Mouse (Mus musculus) ES-Bruce4 (cell line): Measurements from ENCODE around the gene Cryzl1. TPM values are rescaled to one million over a fixed set of nuclear protein-coding genes. Genes with fewer than 3 reads are reported as not detected.

Source experiments
- H3K27ac ChIP-seq: 2 replicates; pipeline ENCODE4 v1.5.1; 2012; ENCODE audit warnings: low read length, inconsistent platforms; ENCODE audit not compliant: insufficient read depth
- H3K27me3 ChIP-seq: 2 replicates; pipeline ENCODE4 v1.6.1; 2012; ENCODE audit warnings: mild to moderate bottlenecking, low read length, inconsistent platforms; ENCODE audit not compliant: control insufficient read depth, poor library complexity, insufficient read depth, severe bottlenecking
- H3K36me3 ChIP-seq: 2 replicates; pipeline ENCODE4 v1.6.1; 2012; ENCODE audit warnings: inconsistent platforms, mild to moderate bottlenecking, low read length, moderate library complexity; ENCODE audit not compliant: control insufficient read depth, poor library complexity, insufficient read depth, severe bottlenecking
- H3K4me1 ChIP-seq: one replicate; pipeline ENCODE4 v1.8.1; 2011; ENCODE audit warnings: low read length; ENCODE audit not compliant: control insufficient read depth, insufficient read depth
- H3K4me3 ChIP-seq: 2 replicates; pipeline ENCODE4 v1.5.1; 2011; ENCODE audit warnings: low read depth, mild to moderate bottlenecking, low read length
- H3K9ac ChIP-seq: 2 replicates; pipeline ENCODE4 v1.6.1; 2012; ENCODE audit warnings: low read depth, mild to moderate bottlenecking, inconsistent platforms; ENCODE audit not compliant: poor library complexity, severe bottlenecking
- H3K9me3 ChIP-seq: replicated peaks from 2 replicates; pipeline ENCODE4 v1.6.1; 2012; ENCODE audit warnings: mild to moderate bottlenecking, low read length, inconsistent platforms; ENCODE audit not compliant: control insufficient read depth, poor library complexity, insufficient read depth, severe bottlenecking
- CTCF ChIP-seq: IDR thresholded peaks from one replicate; pipeline ENCODE4 v1.8.1; 2011; ENCODE audit warnings: low read depth, low read length
- EP300 ChIP-seq: IDR thresholded peaks from 2 replicates; pipeline ENCODE4 v1.6.1; 2011; ENCODE audit warnings: low read depth, low read length; ENCODE audit not compliant: insufficient read depth
- POLR2A ChIP-seq: IDR thresholded peaks from one replicate; pipeline ENCODE4 v1.8.1; 2011; ENCODE audit warnings: low read length; ENCODE audit not compliant: insufficient read depth
- polyA plus RNA-seq: library from polyadenylated mRNA; stranded (reverse); fragments of >200 nt; gene quantifications from 2 replicates; pipeline ENCODE4 v1.2.4, GENCODE M21; 2011; ENCODE audit warnings: low read depth; ENCODE audit not compliant: missing spikeins, insufficient read depth, insufficient read length

Cryzl1 gene
- polyA plus RNA-seq, 1 experiment = 60.0 TPM

DNA sequence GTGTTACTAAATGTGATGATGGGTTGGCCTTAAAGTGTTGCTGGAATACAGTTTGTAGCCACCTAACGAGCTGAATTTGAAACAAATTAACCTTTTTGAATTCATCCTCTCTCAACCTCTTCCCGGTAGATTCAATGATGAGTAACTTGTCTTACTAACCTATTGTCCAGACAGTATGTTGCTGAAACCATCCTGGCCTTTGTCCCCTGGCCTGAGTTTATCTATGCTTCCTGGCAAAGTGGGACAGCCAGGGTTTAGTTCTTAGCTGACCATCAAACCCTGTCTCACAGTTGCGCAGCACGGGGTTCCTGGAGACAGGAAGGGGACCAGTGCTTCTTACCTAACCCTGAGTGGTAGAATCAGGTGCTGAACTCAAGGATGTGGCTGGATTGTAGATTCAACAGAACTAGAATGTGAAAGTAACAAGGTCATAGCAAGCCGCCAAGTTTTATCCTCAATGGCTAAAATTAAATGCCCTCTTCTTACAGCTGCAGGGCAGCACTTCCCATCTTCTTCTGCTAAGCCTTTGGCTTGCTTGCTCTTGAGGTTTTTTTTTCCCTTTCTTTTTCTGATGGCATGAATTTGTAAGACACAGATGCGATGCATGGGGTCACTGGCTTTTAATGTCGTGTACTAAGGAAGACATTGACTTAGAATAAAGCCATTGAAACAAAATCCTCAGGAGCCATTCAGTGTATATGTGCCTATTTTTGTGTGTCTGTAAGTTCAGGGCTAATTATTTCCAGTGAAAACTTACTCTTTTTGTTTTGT lies 7.5 kb upstream of the Cryzl1 start:
- Histone ChIP-seq H3K4me1 (peaks cover 10% of the 10 kb centered on the region), H3K36me3 (no peaks in the 10 kb centered on the region), H3K27ac (no peak overlapping the region), H3K4me3 (no peak overlapping the region), H3K9me3 (no peaks in the 10 kb centered on the region), H3K9ac (no peak overlapping the region), H3K27me3 (no peaks in the 10 kb centered on the region)
- no peak for TF ChIP-seq EP300

DNA sequence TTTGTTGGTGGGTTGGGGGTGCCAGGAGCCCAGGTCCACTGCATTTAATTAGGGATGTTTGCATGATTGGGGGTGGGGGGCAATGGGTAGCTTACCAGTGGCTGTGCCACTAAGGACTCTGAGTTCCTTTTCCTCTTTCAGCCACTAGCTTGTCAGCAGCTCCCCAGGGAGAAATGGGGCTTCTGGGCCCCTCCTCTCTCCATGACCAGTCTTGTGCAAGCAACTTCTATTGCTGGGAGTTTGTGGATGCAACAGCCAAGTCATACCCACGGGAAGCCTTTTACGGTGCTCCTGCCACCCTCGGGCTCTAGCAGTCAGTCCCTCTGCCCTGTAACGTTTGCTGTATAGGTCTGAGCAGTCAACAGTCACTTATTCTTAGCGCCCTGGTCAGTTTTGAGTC lies 6.0 kb upstream of the Cryzl1 start:
- Histone ChIP-seq H3K4me3 (no peak overlapping the region), H3K36me3 (no peaks in the 10 kb centered on the region), H3K27me3 (no peaks in the 10 kb centered on the region), H3K9me3 (no peaks in the 10 kb centered on the region), H3K27ac (no peak overlapping the region), H3K9ac (no peak overlapping the region), H3K4me1 (peaks cover 4% of the 10 kb centered on the region)
- no peak for TF ChIP-seq POLR2A
- TF ChIP-seq EP300 = no peak
- TF ChIP-seq CTCF = no peak

DNA sequence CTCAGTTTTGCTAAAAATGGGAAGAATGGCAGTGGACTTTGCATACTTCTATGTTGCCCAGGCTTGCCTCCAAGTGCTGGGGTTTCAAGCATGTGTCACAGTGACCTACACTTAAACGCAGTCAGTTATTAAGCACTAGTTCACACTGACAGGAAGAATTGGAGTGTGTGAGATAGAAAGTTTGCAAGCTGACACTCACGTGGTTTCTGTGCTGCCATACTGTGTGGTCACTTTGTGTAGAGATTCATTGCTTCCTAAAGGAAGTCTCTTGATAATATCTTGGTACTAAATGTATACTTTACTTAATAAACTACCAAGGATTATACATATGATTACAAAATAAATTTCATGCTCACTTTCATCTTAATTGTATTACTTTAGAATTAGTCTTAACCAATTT lies 4.0 kb upstream of the Cryzl1 start:
- no peaks in the 10 kb centered on the region for H3K9me3 ChIP-seq
- H3K27me3 ChIP-seq = no peaks in the 10 kb centered on the region
- peaks cover 2% of the 10 kb centered on the region for H3K4me1 ChIP-seq
- TF ChIP-seq CTCF (no peak), POLR2A (no peak), EP300 (no peak)
- no peak overlapping the region for H3K4me3 ChIP-seq
- H3K9ac ChIP-seq = no peak overlapping the region
- no peak overlapping the region for H3K27ac ChIP-seq
- no peaks in the 10 kb centered on the region for H3K36me3 ChIP-seq

DNA sequence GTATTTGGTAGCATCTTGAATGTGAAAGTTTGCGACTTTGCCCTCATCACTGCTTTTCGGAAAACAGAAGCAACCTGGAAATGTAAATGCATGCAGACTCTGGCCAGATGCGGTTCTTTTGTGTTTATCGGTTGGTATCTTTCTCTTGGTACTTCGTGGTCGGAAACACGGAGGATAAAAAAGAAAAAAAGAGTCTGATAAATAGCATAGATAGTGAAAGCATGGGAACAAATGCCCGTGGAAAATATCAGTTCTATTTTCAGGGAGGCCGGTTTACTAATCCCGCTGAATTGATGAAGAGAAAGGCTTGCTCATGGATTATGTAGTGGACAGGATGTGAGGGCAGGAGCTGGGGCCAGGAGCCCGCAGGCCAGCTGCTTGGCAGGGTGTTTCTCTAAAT lies 1.7 kb upstream of the Cryzl1 start:
- H3K9ac ChIP-seq = peak overlapping the region; percentile 94
- no peaks in the 10 kb centered on the region for H3K9me3 ChIP-seq
- no peak overlapping the region for H3K27ac ChIP-seq
- peak overlapping the region; percentile 91 for H3K4me3 ChIP-seq
- H3K36me3 ChIP-seq = no peaks in the 10 kb centered on the region
- TF ChIP-seq CTCF (no peak), POLR2A (no peak), EP300 (no peak)
- no peaks in the 10 kb centered on the region for H3K27me3 ChIP-seq
- H3K4me1 ChIP-seq = no peaks in the 10 kb centered on the region

DNA sequence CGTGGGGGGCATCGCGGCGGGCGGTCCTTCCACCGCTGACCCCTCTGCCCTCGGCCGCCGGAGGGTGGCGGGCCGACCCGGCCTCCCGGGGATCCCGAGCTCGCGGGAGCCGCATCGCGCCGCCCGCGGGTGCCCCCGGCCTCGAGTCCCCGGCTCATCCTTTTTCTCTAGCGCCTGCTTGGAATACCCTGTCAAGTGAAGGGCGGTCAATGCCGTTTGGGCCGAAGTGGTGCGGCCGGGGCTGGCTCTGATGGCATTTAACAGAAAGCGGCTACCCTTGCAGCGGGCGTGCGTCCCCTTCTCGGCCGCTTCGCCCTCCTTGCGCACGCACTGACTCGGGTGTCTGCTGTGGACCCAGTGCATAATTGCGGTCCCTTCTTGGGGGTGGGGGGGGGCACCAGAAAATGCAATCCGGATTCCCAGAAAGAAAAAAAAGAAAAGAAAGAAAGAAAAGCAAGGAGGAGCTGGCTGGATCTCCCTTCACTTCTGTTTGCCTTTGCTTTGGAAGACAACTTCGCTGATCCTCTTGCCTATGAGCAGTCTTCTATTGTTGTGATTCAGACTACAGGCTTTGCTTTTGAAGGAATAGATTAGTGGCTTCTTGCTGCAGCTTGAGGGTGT lies 1.2 kb upstream of the Cryzl1 start:
- Histone ChIP-seq H3K4me1 (no peaks in the 10 kb centered on the region), H3K36me3 (peaks cover 2% of the 10 kb centered on the region; the same call in 1 of the 2 replicates), H3K27ac (no peak overlapping the region), H3K9me3 (no peaks in the 10 kb centered on the region), H3K27me3 (no peaks in the 10 kb centered on the region), H3K9ac (peak overlapping the region; percentile 94), H3K4me3 (peak overlapping the region; percentile 91)
- TF ChIP-seq POLR2A (no peak), CTCF (no peak), EP300 (no peak)

DNA sequence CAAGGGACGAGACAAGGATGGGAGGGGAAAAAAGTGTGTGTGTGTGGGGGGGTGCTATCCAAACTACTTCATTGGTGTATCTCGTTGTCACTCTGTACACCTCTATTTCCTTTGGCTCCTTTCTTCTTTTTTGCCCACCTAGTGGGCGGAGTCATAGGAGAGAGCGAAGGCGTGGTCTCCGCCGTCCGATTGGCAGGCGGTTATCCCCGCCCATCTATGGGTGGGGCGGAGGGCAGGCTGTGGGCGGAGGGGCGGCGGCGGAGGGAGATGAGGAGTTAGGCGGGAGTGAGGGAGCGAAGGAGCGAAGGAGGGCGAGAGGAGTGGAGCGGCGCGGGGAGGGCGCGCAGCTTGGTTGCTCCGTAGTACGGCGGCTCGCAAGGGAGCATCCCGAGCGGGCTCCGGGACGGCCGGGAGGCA lies 299 bp upstream of the Cryzl1 start, which contains the start of gene Itsn1:
Gene Itsn1 (plus strand): TSS at position 216 of the 417 bp plus-strand sequence.
- peak within 1 kb of the TSS; percentile 63 for H3K27ac ChIP-seq
- TF ChIP-seq CTCF = no peak
- peak; percentile 89 for TF ChIP-seq POLR2A
- TF ChIP-seq EP300 = 0 out of 2 replicates have a peak, but pooled peaks have one; percentile 25
- H3K27me3 ChIP-seq = no peaks in the 10 kb centered on the region
- H3K9ac ChIP-seq = peak within 1 kb of the TSS; percentile 94
- peaks cover 3% of the 10 kb centered on the region; the same call in 1 of the 2 replicates for H3K36me3 ChIP-seq
- H3K4me3 ChIP-seq = peak within 1 kb of the TSS; percentile 95
- peaks cover 1% of the 10 kb centered on the region for H3K4me1 ChIP-seq
- no peaks in the 10 kb centered on the region for H3K9me3 ChIP-seq
